Mouse (Mus musculus) thymus, adult 2 months (tissue): ENCODE results near the gene Pxdn. TPM values are rescaled to one million over a fixed set of nuclear protein-coding genes. Genes with fewer than 3 reads are reported as not detected.

Experiments used
- DNase-seq: peaks from one replicate; pipeline ENCODE4 v3.0.0; 2021
- H3K27ac ChIP-seq: fragments of 200-500 bp; 2 replicates; pipeline ENCODE4 v1.5.1; 2012; ENCODE audit warnings: low read length, control low read depth; ENCODE audit not compliant: control insufficient read depth, insufficient read depth
- H3K27me3 ChIP-seq: fragments of 200-500 bp; 2 replicates; pipeline ENCODE4 v1.6.1; 2012; ENCODE audit warnings: mild to moderate bottlenecking, low read length, moderate library complexity, mixed read lengths; ENCODE audit not compliant: control insufficient read depth, insufficient read depth
- H3K36me3 ChIP-seq: fragments of 200-500 bp; 2 replicates; pipeline ENCODE4 v1.6.1; 2012; ENCODE audit warnings: mild to moderate bottlenecking, low read length, moderate library complexity; ENCODE audit not compliant: control insufficient read depth, insufficient read depth
- H3K4me1 ChIP-seq: fragments of 200-500 bp; replicated peaks from 2 replicates; pipeline ENCODE4 v1.6.1; 2012; ENCODE audit warnings: low read length; ENCODE audit not compliant: control insufficient read depth, insufficient read depth
- H3K4me3 ChIP-seq: fragments of 200-500 bp; 2 replicates; pipeline ENCODE4 v1.5.1; 2012; ENCODE audit warnings: mild to moderate bottlenecking, low read length, control low read depth, moderate library complexity; ENCODE audit not compliant: control insufficient read depth, insufficient read depth
- CTCF ChIP-seq: fragments of 200-500 bp; IDR thresholded peaks from 2 replicates; pipeline ENCODE4 v1.5.1; 2012; ENCODE audit warnings: mild to moderate bottlenecking, control low read depth, low read length, moderate library complexity, borderline replicate concordance; ENCODE audit not compliant: control insufficient read depth, poor library complexity, insufficient read depth; ENCODE audit errors: extremely low read depth
- POLR2A ChIP-seq: fragments of 200-500 bp; IDR thresholded peaks from 2 replicates; pipeline ENCODE4 v1.6.1; 2012; ENCODE audit warnings: mild to moderate bottlenecking, low read length, control low read depth, moderate library complexity; ENCODE audit not compliant: control insufficient read depth, poor library complexity, insufficient read depth; ENCODE audit errors: extremely low read depth
- WGBS: fragments of 180-500 bp; shearing (Covaris S2); methylation state at CpG from one replicate; pipeline ENCODE4 v1.1.7; 2018; 5-methylcytosine and 5-hydroxymethylcytosine counted together
- polyA plus RNA-seq: library from polyadenylated mRNA; depleted of rRNA; stranded (reverse); fragments of >200 nt; gene quantifications from 2 replicates; pipeline ENCODE4 v1.2.3, GENCODE M21; 2012

Pxdn gene
- polyA plus RNA-seq, 1 experiment: 17.2 TPM

- no peak for TF ChIP-seq POLR2A
- TF ChIP-seq CTCF: no peak
- Histone ChIP-seq H3K27me3 (no peaks in the 10 kb centered on the region), H3K27ac (no peak overlapping the region), H3K4me3 (no peak overlapping the region), H3K4me1 (no peaks in the 10 kb centered on the region), H3K36me3 (no peaks in the 10 kb centered on the region)
- no peak for DNase-seq
- 94% methylated on average over 6 of the region's 6 CpGs for WGBS
Observed at GRCm38 (mm10) chr12:29965016-29965415, 27.6 kb downstream of the Pxdn start.

GRCm38 (mm10) chr12:29971795-29972464 lies 34.5 kb downstream of the Pxdn start:
- DNase-seq: no peak
- WGBS: 92% methylated on average over 7 of the region's 7 CpGs
- H3K4me3 ChIP-seq: no peak overlapping the region
- no peaks in the 10 kb centered on the region for H3K4me1 ChIP-seq
- no peaks in the 10 kb centered on the region for H3K36me3 ChIP-seq
- no peaks in the 10 kb centered on the region for H3K27me3 ChIP-seq
- TF ChIP-seq POLR2A (no peak), CTCF (no peak)
- H3K27ac ChIP-seq: no peak overlapping the region

- TF ChIP-seq CTCF: no peak
- 85% methylated on average over 6 of the region's 6 CpGs for WGBS
- no peak overlapping the region for H3K27ac ChIP-seq
- no peaks in the 10 kb centered on the region for H3K36me3 ChIP-seq
- H3K4me1 ChIP-seq: no peaks in the 10 kb centered on the region
- no peak for DNase-seq
- no peaks in the 10 kb centered on the region for H3K27me3 ChIP-seq
- H3K4me3 ChIP-seq: no peak overlapping the region
Observed at GRCm38 (mm10) chr12:29972533-29972932, 35.1 kb downstream of the Pxdn start.

GRCm38 (mm10) chr12:29980076-29980475 lies 42.7 kb downstream of the Pxdn start:
- DNase-seq: no peak

GRCm38 (mm10) chr12:29981722-29982293 lies 44.4 kb downstream of the Pxdn start:
- WGBS: 97% methylated on average over 7 of the region's 7 CpGs
- Histone ChIP-seq H3K4me3 (no peak overlapping the region), H3K27me3 (no peaks in the 10 kb centered on the region), H3K36me3 (no peaks in the 10 kb centered on the region), H3K4me1 (no peaks in the 10 kb centered on the region), H3K27ac (no peak overlapping the region)
- no peak for DNase-seq
- TF ChIP-seq POLR2A: no peak
- no peak for TF ChIP-seq CTCF

More at GRCm38 (mm10) chr12:29980076-29980475, 42.7 kb downstream of the Pxdn start:
- no peak overlapping the region for H3K4me3 ChIP-seq
- 96% methylated on average over 8 of the region's 8 CpGs for WGBS
- no peaks in the 10 kb centered on the region for H3K27me3 ChIP-seq
- no peak overlapping the region for H3K27ac ChIP-seq
- no peaks in the 10 kb centered on the region for H3K36me3 ChIP-seq
- TF ChIP-seq POLR2A (no peak), CTCF (no peak)
- H3K4me1 ChIP-seq: no peaks in the 10 kb centered on the region

GRCm38 (mm10) chr12:29983190-29983589 lies 45.8 kb downstream of the Pxdn start:
- no peaks in the 10 kb centered on the region for H3K4me1 ChIP-seq
- no peaks in the 10 kb centered on the region for H3K36me3 ChIP-seq
- DNase-seq: no peak
- H3K4me3 ChIP-seq: no peak overlapping the region
- no peak for TF ChIP-seq POLR2A
- TF ChIP-seq CTCF: no peak
- 97% methylated on average over 9 of the region's 9 CpGs for WGBS
- H3K27me3 ChIP-seq: no peaks in the 10 kb centered on the region
- no peak overlapping the region for H3K27ac ChIP-seq
